Mouse (Mus musculus) kidney, adult 11 months (tissue): ENCODE measurements around the gene Depdc5.
A peak's percentile ranks its signal among the peaks of the same experiment; 100 is the strongest.
"Not testable (repeated sequence)": the region's sequence is repeated elsewhere in the genome, so short reads cannot be mapped to it uniquely, and the experiment has no call there.

ENCODE experiments used
- DNase-seq: peaks from one replicate; pipeline ENCODE4 v3.0.0; 2022

Depdc5 gene

GRCm38 (mm10) chr5:32863253-32864228 is at the start of gene Depdc5:
Depdc5 (plus strand) TSS chr5:32863701.
- peak; percentile 93 for DNase-seq

GRCm38 (mm10) chr5:32815396-32815795 is 48.1 kb upstream of the Depdc5 start:
- no peak for DNase-seq

GRCm38 (mm10) chr5:32820471-32820870 is 43.0 kb upstream of the Depdc5 start:
- no peak for DNase-seq

- no peak for DNase-seq
These were observed 36.5 kb upstream of the Depdc5 start, which contains the start of gene Gm20671 for GRCm38 (mm10) chr5:32827009-32827408. Gm20671 (minus strand) TSS chr5:32827109.

DNA sequence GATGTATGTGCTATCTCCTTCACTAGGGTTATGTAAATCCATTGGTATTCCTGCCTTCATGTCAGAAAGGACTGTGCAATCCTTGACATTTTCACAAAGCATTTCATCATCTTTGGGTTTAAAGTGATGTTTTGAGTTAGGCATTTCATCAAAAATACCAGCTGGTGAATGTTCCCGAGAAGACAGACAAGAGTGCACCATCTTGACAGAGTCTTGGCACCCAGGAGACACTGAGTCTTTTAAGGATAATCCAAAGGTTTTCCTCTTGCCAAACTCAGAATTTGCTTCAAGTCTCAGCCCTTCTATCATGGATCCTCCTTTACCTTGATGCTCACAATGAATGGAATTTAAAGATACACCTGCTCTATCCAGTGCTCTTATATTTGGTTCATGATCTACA is 34.7 kb upstream of the Depdc5 start:
- DNase-seq: not testable (repeated sequence)

DNA sequence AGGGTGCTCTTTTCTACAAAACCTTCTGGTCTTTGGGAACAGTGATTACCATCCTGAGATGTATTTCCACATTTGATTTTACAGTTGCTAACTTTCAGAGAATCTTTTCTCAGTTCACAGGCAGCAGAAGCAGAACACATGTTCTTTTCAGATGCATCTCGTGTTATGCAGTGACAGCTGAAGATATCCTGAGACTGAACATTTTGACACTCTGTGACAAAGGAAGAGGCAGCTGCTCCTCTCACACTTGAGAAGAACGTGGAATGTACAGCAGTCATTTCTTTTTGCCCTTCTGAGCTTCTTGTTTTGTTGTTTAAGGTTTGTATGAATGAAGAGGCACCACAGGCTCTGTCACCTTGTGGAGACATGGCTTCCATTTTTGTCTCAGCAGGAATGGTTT is 33.4 kb upstream of the Depdc5 start:
- no peak for DNase-seq

- DNase-seq: no peak
These were observed 29.0 kb upstream of the Depdc5 start for GRCm38 (mm10) chr5:32834497-32834896.

DNA sequence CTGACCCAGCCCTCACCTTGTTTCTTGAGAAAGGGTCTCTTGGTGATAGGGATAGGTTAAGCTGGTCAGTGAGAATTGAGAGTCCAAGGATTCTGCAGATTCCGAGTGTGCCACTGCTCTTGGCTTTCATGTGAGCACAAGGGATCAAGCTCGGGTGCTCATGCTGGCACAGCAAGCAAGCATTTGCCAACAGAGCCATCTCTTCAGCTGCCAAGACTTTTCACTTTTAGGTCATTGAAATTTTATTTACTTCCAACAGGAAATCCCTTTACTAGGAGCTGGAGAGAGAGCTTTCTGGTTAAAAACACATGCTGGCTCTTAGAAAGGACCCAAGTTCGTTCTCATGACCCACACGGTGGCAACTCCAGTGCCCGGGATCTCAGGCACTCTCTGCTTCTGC is 26.5 kb upstream of the Depdc5 start:
- no peak for DNase-seq

DNA sequence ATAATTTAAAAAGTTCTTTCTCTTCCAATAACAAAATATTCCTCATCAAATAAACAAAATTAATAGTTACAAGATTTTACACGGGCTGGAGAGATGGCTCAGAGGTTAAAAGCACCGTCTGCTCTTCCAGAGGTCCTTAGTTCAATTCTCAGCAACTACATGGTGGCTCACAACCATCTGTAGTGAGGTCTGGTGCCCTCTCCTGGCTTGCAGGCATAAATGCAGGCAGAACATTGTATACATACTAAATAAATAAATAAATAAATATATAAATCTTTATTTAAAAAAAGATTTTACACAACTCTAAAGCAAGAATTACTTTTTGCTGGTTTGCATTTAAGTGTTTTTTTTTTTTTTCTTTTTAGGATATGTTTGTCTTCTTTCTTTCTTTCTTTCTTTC is 23.5 kb upstream of the Depdc5 start:
- no peak for DNase-seq

- no peak for DNase-seq
These were observed 14.3 kb upstream of the Depdc5 start for GRCm38 (mm10) chr5:32849178-32849577.

DNA sequence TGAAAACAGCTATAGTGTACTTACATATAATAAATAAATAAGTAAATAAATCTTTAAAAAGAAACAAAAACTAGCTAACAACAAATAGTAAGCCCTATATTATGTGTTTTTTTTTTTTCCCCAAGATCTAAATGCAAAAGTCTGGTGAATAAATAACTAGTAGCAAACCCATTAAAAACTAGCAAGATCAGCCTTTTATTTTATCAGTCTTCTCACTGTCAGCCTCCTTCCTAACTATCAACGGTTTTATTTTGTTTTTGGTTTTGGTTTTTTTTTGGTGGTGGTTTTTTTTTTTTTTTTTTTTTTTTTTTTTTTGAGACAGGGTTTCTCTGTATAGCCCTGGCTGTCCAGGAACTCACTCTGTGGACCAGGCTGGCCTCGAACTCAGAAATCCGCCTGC is 13.9 kb upstream of the Depdc5 start:
- DNase-seq: not testable (repeated sequence)

DNA sequence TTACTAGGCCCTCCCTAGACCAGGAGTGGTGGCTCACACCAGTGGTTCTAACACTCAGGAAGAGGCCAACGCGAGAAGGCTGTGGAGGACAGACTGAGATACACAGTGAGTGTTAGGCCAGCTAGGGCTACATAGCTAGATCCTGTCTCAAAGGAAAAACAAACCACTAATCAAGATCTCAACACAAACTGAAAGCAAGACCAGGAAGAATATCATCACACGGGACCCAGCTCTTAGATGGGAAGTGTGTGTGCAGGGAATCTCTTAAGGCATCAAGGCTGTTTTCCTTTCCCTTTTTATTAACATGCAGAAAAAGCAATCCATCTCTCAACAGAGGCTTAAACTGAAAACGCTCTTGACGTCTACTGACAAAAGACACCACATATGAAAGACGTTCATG is 11.5 kb upstream of the Depdc5 start:
- DNase-seq: no peak

DNA sequence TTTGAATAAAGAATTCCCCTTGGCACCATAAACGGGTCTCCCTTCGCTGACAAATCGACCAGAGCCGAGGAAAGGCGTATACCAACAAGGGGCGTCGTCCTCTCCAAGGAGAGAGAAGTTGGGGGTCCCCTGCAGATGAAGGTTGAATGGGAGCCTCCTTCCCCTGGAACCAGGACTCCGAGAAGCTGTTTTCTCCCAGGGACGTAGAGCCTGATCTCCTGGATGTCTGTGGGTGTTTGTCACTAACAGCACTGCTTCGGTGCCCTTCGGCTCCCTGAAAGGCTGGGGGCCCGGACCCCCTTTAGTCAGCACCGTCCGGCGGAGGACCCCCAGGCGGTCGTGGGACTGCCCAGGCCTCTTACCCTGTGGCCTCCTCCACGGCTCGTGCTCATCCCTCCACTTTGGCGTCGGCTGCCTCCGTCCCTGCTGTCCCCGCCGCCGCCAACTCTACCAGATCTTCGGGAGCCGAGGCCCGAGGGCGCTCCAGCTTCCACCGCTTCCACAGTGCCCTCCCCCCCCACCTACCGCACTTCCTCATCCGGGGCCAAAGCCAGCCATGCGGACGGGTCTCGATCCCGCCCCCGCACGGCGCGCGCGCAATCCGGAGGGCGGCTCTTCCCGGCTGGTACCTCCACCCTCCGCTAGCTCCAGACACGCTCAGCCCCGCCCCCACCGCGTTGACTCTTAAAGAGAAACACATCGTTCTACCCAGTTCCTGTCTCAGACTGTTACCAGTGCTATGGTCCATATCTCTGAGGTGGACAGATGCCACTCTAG is 9.6 kb upstream of the Depdc5 start, which contains the start of gene Prr14l:
TSS of gene Prr14l (minus strand) at position 526 of the 777 bp plus-strand sequence.
- peak; percentile 97 for DNase-seq

DNA sequence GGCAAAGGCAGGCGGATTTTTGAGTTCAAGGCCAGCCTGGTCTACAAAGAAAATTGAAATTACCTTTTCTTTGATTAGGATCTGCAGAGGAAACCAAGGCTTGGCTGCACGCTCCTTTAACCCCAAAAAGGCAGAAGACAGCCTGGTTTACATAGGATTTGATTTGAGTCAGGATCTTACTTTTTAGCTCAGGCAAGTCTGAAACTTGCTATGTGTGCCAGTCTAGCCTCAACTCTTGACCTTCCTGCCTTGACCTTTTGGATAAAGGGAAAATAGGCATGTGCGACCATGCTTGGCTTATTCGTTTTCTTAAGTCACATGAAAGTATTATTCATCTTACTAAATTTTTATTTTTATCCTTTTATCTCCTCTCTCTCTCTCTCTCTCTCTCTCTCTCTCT is 8.7 kb upstream of the Depdc5 start:
- DNase-seq: no peak

GRCm38 (mm10) chr5:32855274-32855673 is 8.2 kb upstream of the Depdc5 start:
- DNase-seq: not testable (repeated sequence)

GRCm38 (mm10) chr5:32857781-32858220 is 5.7 kb upstream of the Depdc5 start:
- peak; percentile 49 for DNase-seq

DNA sequence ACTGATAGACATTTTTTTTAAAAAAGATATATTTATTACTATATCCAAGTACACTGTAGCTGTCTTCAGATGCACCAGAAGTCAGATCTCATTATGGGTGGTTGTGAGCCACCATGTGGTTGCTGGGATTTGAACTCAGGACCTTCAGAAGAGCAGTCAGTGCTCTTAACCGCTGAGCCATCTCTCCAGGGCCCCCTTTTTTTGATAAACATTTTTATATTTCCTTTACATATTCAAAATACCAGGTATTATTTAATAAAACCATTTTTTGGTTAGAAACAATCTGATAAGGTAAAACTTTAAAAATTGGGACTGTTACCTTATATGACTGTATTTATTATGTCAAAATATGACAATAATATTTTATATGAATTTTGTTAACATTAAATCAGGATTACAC is 2.4 kb upstream of the Depdc5 start:
- DNase-seq: no peak

DNA sequence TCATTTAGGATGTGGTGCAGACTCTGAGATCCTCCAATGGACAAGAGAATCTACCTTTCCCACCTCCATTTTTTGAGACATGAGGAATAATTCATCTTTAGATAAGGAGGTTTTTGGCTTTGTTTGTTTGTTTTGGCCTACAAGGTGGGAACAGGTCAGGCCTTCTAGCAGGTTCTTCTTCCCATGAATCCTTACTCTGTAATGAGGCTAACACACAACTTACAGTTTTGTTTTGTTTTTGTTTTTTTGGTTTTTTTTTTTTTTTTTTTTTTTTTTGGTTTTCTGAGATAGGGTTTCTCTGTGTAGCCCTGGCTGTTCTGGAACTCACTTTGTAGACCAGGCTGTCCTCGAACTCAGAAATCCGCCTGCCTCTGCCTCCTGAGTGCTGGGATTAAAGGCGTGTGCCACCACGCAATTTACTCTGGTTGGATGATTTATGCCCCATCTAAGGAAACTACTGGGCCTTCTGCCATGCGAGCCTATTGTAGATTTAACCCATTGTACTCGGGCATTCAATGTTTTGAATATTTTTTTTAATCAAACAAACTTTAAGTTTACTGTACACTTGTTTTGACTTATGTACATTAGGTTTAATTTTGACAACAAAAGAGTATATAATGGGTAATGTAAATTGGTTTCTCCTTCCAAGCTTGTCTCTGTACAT is 900 bp upstream of the Depdc5 start:
- DNase-seq: no peak

- DNase-seq: no peak
These were observed 6.0 kb downstream of the Depdc5 start for GRCm38 (mm10) chr5:32869389-32870024.

- no peak for DNase-seq
These were observed 8.8 kb downstream of the Depdc5 start for GRCm38 (mm10) chr5:32872346-32872745.

DNA sequence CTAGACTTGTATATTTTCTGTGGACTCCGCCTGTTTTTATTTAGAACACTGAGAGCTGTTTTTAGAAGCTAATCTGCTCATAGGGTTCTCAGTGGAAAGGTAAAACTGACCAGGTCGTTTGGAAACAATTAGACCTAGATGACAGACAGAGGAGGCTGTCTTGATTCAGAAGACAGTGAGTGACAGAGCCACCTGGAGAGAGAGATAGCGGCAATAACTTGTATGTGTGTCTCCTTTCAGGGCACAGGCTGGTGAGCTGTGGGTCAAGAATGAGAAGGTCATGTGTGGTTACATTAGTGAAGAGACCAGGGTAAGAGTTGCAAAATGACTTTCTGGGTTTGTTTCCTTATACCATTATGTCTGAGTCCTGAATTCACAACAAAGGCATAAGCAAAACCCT is 23.2 kb downstream of the Depdc5 start:
- no peak for DNase-seq

- DNase-seq: no peak
These were observed 44.0 kb downstream of the Depdc5 start for GRCm38 (mm10) chr5:32907496-32907895.

DNA sequence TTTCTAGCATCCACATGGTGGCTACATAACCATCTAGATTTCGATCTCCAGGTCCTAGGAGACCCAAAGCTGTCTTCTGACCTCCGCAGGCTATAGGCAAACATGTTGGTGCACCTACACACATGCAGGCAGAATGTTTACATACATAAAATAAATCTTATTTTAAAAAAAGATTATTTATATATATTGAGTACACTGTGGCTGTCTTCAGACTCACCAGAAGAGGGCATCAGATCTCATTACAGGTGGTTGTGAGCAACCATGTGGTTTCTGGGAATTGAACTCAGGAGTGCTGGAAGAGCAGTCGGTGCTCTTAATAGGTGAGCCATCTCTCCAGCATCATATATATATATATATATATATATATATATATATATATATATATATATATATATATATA is 50.6 kb downstream of the Depdc5 start:
- no peak for DNase-seq
